Mouse (Mus musculus): ENCODE results near the gene Olfr459.

Gene Olfr459

GRCm38 (mm10) chr6:41775077-41775476, at the start of gene Olfr459:
Gene Olfr459 (minus strand): TSS chr6:41775177.
- DNase-seq: no peak

GRCm38 (mm10) chr6:41824086-41824485, 49.1 kb upstream of the Olfr459 start:
- no peak for DNase-seq

DNA sequence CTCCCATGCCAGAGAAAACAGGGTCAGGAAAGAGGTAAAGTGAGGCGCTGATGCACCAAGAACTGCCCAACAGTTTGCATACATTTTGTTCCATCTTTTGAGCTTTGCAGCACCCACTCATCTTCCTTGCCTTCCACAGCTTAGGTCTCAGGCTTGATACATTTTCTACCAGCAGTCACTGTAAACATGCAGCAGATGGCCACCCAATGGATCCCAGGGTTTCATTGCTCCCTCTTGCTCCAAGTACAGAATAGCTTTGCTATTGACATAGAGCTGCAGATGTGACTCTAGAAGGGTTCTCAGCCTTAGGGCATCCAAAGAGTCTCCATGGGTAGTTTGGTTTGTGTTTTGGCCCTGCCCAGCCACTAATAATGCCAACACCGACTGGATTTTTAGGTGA, 11.7 kb upstream of the Olfr459 start:
- DNase-seq: no peak

DNA sequence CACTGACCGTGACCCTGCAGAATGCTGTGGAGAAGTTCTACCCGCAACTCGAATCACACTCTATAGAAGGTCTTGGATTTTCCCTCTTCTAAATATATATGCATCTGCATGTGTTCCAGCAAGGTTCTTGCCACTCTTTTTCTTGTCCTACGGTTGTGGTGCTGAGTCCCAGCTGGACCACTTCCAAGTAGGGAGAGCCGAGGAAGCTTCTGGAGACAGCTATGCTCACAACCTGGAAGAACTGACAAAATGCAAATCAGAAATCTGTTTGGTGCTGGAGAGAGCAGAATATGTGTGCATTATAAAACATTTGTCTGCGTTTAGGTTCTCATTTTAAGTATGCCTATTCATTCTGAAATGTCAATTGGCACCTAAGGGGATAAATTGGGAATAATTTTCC, 744 bp upstream of the Olfr459 start:
- DNase-seq: no peak

- no peak for DNase-seq
These were observed 5.1 kb downstream of the Olfr459 start for GRCm38 (mm10) chr6:41769872-41770271.

GRCm38 (mm10) chr6:41764306-41764705, 10.7 kb downstream of the Olfr459 start:
- DNase-seq: no peak

GRCm38 (mm10) chr6:41762370-41762757, 12.6 kb downstream of the Olfr459 start:
- DNase-seq: no peak

DNA sequence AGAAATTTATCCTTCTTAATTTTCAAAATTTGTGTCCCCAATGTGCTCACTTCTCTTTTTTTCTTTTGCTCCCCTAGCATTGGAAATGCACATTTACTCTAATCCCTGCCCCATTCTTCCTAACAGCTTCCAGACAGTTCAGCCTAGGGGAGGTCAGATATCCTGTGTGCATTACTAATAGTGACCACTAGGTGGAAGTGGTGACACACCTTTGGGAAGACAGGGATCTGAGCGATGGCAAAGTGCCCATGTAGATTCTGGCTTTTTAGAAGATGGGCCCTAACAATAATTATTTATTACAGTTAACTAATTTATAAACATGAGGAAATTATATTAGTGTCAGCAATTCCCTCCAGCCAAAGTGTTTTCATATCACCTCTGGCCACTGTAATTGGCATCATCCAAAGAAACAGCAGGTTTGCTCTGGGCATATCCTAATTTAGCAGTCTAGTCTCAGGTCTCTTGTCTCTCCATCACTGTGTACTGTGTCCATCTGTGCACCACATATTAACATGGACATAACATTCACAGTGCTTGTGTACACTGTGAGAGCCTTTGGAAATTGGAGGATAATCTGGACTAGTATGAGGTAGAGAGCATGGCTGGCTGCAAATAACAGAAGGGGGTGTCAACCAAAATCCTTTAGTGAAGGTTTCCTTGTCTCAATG, 13.1 kb downstream of the Olfr459 start:
- DNase-seq: peak; percentile 36

DNA sequence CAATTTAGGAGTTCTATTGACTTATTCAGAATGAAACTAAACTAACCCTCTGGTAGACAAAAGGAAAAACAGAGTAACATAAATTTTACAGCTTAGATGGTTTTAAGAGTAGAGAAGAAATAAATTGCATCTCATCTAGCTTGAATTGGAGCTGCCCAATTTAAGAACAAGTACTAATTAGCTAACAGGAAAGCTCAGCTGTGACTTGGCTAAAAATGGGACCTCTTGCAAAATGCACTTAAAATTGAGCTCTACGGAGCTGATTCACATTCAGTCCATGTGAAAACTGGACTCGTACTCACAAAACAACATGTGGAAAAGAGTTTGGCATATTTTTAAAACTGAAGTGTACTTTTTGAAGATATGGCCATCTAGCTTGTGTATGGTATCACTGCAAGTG, 15.4 kb downstream of the Olfr459 start:
- no peak for DNase-seq

GRCm38 (mm10) chr6:41758421-41758820, 16.6 kb downstream of the Olfr459 start:
- DNase-seq: no peak

- no peak for DNase-seq
These were observed 17.8 kb downstream of the Olfr459 start for GRCm38 (mm10) chr6:41757199-41757598.

- no peak for DNase-seq
These were observed 20.4 kb downstream of the Olfr459 start for GRCm38 (mm10) chr6:41754626-41755025.

GRCm38 (mm10) chr6:41744664-41745392, 30.1 kb downstream of the Olfr459 start:
- no peak for DNase-seq

DNA sequence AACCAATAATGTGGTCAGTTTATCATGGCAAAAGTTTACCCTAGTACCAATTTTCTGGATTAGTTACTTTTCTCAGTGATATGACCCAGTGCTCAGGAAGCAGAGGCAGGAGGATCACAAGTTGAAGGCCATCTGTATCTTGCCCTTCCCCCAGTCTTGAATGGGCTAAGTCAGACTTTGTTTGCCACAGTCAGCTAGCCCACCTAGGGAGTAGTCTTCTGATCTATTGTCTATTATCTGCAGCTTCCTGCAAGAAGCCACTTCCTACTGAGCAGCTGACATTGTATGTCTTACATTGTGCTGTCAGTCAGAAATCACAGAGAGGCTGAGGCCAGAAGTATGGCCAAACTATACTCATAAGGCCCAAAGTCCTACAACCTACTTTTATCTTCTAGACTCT, 33.9 kb downstream of the Olfr459 start:
- no peak for DNase-seq

DNA sequence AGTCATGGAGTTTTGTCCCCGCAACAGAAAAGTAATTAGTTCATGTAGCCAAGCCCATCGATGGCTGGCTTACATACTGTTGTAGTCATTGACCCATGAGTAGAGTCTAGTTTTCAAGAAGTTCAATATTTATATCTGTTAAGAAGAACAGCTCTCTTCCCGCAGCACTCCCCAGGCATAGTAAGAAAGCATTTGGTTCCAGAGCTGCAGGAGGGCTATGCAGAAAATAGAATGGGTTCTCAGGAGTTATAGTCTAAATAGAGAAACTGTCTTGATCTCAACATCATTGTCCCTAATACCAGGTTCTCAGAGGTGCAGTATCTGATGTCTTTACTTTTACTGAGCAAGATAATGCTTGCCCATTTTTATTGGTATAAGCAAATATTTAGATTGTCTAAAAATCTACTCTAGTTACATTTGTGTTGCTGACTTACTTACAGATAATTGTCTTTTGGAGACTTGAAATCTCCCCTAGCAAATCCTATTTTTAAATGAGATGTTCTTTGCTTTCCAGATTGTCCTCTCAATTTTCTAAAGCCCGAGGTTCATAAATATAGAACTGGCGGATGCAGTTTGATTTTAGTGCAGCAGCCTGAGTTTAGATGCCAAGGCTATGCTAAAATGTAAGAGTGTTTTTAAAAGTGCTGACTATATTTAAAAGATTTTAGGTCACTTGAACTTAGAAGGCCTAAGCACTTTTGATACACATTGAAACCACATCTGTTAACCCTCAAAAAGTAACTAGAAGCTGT, 40.1 kb downstream of the Olfr459 start:
- DNase-seq: no peak

GRCm38 (mm10) chr6:41727989-41728609, 46.9 kb downstream of the Olfr459 start:
- DNase-seq: no peak

DNA sequence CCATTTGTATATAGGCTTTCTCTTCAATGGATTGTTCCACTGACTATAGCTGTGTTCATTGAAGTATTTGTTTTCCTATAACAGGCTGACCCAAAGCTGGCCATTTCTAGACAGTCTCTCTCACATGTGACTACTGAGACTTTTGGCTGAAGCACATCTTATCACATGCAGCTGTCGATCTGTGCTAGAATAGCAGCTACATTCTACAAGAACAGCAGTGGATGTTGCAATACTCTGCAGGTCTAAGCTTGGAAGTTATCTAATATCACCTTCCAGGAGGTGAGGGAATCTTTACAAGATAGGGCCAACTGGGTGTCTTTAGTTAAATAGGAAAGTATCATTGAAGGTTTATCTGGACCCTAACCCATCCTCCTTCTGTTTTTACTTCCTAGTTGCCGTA, 53.5 kb downstream of the Olfr459 start:
- no peak for DNase-seq

Data from cerebellum, adult 9-11 months (tissue).